Mouse (Mus musculus) liver, postnatal 0 days (tissue): ENCODE data around the gene Trpv2. TPM values are rescaled to one million over a fixed set of nuclear protein-coding genes. Genes with fewer than 3 reads are reported as not detected.

Source experiments
- ATAC-seq: fragments of 200-750 bp; cut with Nextera tagmentation; 2 replicates; pipeline ENCODE4 v1.8.0; 2017; ENCODE audit warnings: mild to moderate bottlenecking, moderate library complexity
- DNase-seq: peaks from one replicate; pipeline ENCODE4 v3.0.0-alpha.2; 2016
- H3K27ac ChIP-seq: fragments of 300-500 bp; sonication (generic); 2 replicates; pipeline ENCODE4 v1.5.1; 2014; ENCODE audit warnings: antibody characterized with exemption, moderate library complexity, mild to moderate bottlenecking, low read depth
- H3K27me3 ChIP-seq: fragments of 300-500 bp; sonication (generic); 2 replicates; pipeline ENCODE4 v1.6.1; 2014; ENCODE audit warnings: low read length, control low read depth, mixed read lengths; ENCODE audit not compliant: insufficient read depth
- H3K36me3 ChIP-seq: fragments of 300-500 bp; sonication (generic); replicated peaks from 2 replicates; pipeline ENCODE4 v1.6.1; 2014; ENCODE audit warnings: mild to moderate bottlenecking, control low read depth, low read length, moderate library complexity, mixed read lengths; ENCODE audit not compliant: insufficient read depth
- H3K4me1 ChIP-seq: fragments of 300-500 bp; sonication (generic); 2 replicates; pipeline ENCODE4 v1.6.1; 2014; ENCODE audit warnings: antibody characterized with exemption, mild to moderate bottlenecking, control low read depth; ENCODE audit not compliant: insufficient read depth
- H3K4me2 ChIP-seq: fragments of 300-500 bp; sonication (generic); 2 replicates; pipeline ENCODE4 v1.6.1; 2014; ENCODE audit warnings: low read depth, mild to moderate bottlenecking, low read length, moderate library complexity, mixed read lengths
- H3K4me3 ChIP-seq: fragments of 300-500 bp; sonication (generic); 2 replicates; pipeline ENCODE4 v1.5.1; 2014; ENCODE audit warnings: low read depth, low read length
- H3K9ac ChIP-seq: fragments of 300-500 bp; sonication (generic); replicated peaks from 2 replicates; pipeline ENCODE4 v1.6.1; 2014; ENCODE audit warnings: mild to moderate bottlenecking, moderate library complexity
- H3K9me3 ChIP-seq: fragments of 300-500 bp; sonication (generic); 2 replicates; pipeline ENCODE4 v1.6.1; 2016; ENCODE audit warnings: mild to moderate bottlenecking, control low read depth, low read length, mixed read lengths
- CTCF ChIP-seq: sonication (generic); IDR thresholded peaks from 2 replicates; pipeline ENCODE4 v1.5.1; 2016; ENCODE audit warnings: antibody characterized with exemption, low read depth
- EP300 ChIP-seq: IDR thresholded peaks from 2 replicates; pipeline ENCODE4 v1.6.1; 2016; ENCODE audit warnings: antibody characterized with exemption, low read depth, mild to moderate bottlenecking
- WGBS: fragments of 180-500 bp; shearing (Covaris S2); extraction: QIAGEN DNeasy Blood & Tissue Kit; methylation state at CpG from one replicate; pipeline ENCODE4 v1.1.7; 2014; ENCODE audit not compliant: insufficient replicate concordance; 5-methylcytosine and 5-hydroxymethylcytosine counted together
- polyA plus RNA-seq: library from polyadenylated mRNA; unstranded; fragments of >200 nt; fragmentation: Nextera tagmentation; extraction: Ambion mirVana; gene quantifications from 2 replicates; pipeline ENCODE4 v1.2.1, GENCODE M21; 2015

Trpv2 gene
- polyA plus RNA-seq, 1 experiment from 2014 or later: 5.4 TPM

- 87% methylated on average over 6 of the region's 6 CpGs for WGBS
- Histone ChIP-seq H3K4me1 (no peaks in the 10 kb centered on the region; the same call in 1 of the 2 replicates), H3K36me3 (peaks cover 15% of the 10 kb centered on the region), H3K27me3 (no peaks in the 10 kb centered on the region), H3K9me3 (no peaks in the 10 kb centered on the region), H3K9ac (no peak overlapping the region), H3K27ac (no peak overlapping the region), H3K4me2 (no peak overlapping the region), H3K4me3 (no peak overlapping the region)
- no peak for DNase-seq
- TF ChIP-seq EP300 (no peak), CTCF (no peak)
- ATAC-seq: no peak
Observed at GRCm38 (mm10) chr11:62583031-62583430, 8.7 kb downstream of the Trpv2 start.

GRCm38 (mm10) chr11:62584671-62585206, 10.5 kb downstream of the Trpv2 start:
- no peak overlapping the region for H3K4me3 ChIP-seq
- no peaks in the 10 kb centered on the region for H3K27me3 ChIP-seq
- H3K4me2 ChIP-seq: no peak overlapping the region
- H3K27ac ChIP-seq: no peak overlapping the region
- 78% methylated on average over 9 of the region's 9 CpGs for WGBS
- peaks cover 15% of the 10 kb centered on the region for H3K36me3 ChIP-seq
- no peak for ATAC-seq
- no peaks in the 10 kb centered on the region for H3K9me3 ChIP-seq
- no peak overlapping the region for H3K9ac ChIP-seq
- TF ChIP-seq CTCF (no peak), EP300 (no peak)
- DNase-seq: no peak
- H3K4me1 ChIP-seq: no peaks in the 10 kb centered on the region; the same call in 1 of the 2 replicates

GRCm38 (mm10) chr11:62587034-62587433, 12.7 kb downstream of the Trpv2 start:
- no peak for DNase-seq
- 81% methylated on average over 5 of the region's 5 CpGs for WGBS
- Histone ChIP-seq H3K27ac (no peak overlapping the region), H3K36me3 (peaks cover 15% of the 10 kb centered on the region), H3K4me1 (peaks cover 5% of the 10 kb centered on the region), H3K9me3 (no peaks in the 10 kb centered on the region), H3K27me3 (no peaks in the 10 kb centered on the region), H3K9ac (no peak overlapping the region), H3K4me2 (no peak overlapping the region), H3K4me3 (no peak overlapping the region)
- TF ChIP-seq EP300 (no peak), CTCF (no peak)
- ATAC-seq: no peak

GRCm38 (mm10) chr11:62589391-62589790, 15.1 kb downstream of the Trpv2 start:
- TF ChIP-seq CTCF (no peak), EP300 (no peak)
- H3K4me3 ChIP-seq: no peak overlapping the region
- no peaks in the 10 kb centered on the region for H3K9me3 ChIP-seq
- H3K27me3 ChIP-seq: no peaks in the 10 kb centered on the region
- no peak for ATAC-seq
- H3K4me2 ChIP-seq: no peak overlapping the region
- peaks cover 5% of the 10 kb centered on the region for H3K4me1 ChIP-seq
- WGBS: 86% methylated on average over 10 of the region's 10 CpGs
- no peak overlapping the region for H3K27ac ChIP-seq
- H3K36me3 ChIP-seq: peaks cover 15% of the 10 kb centered on the region
- no peak overlapping the region for H3K9ac ChIP-seq
- no peak for DNase-seq

- no peaks in the 10 kb centered on the region for H3K9me3 ChIP-seq
- TF ChIP-seq EP300: no peak
- TF ChIP-seq CTCF: no peak
- H3K36me3 ChIP-seq: peaks cover 7% of the 10 kb centered on the region
- ATAC-seq: no peak
- H3K27ac ChIP-seq: no peak overlapping the region
- WGBS: 93% methylated on average over 2 of the region's 2 CpGs
- no peaks in the 10 kb centered on the region for H3K27me3 ChIP-seq
- no peak overlapping the region for H3K9ac ChIP-seq
- no peak overlapping the region for H3K4me3 ChIP-seq
- no peak overlapping the region for H3K4me2 ChIP-seq
- peaks cover 5% of the 10 kb centered on the region for H3K4me1 ChIP-seq
- DNase-seq: no peak
Observed at GRCm38 (mm10) chr11:62591026-62591425, 16.7 kb downstream of the Trpv2 start.

- Histone ChIP-seq H3K4me2 (no peak overlapping the region), H3K4me1 (peaks cover 5% of the 10 kb centered on the region), H3K9me3 (no peaks in the 10 kb centered on the region), H3K27me3 (no peaks in the 10 kb centered on the region), H3K9ac (no peak overlapping the region), H3K4me3 (no peak overlapping the region), H3K36me3 (peaks cover 6% of the 10 kb centered on the region), H3K27ac (peak overlapping the region; percentile 39; the same call in 1 of the 2 replicates)
- 65% methylated on average over 8 of the region's 8 CpGs for WGBS
- no peak for TF ChIP-seq CTCF
- TF ChIP-seq EP300: no peak
- ATAC-seq (peak; percentile 94), DNase-seq (peak; percentile 72)
Observed at GRCm38 (mm10) chr11:62591904-62592575, 17.8 kb downstream of the Trpv2 start.
